Mouse (Mus musculus) MEL (cell line): ENCODE measurements at regions not wholly inside any gene's neighbourhood (a gene's known extent, or its start where the extent isn't known, plus 50 kb on each side); places are given as distances from the start of the nearest gene placed in this dataset.

Experiments
- DNase-seq: peaks from one replicate; pipeline ENCODE4 v3.0.0; 2011; ENCODE audit warnings: low read depth, low spot score
- H3K27ac ChIP-seq: 2 replicates; pipeline ENCODE4 v1.5.1; 2012; ENCODE audit warnings: low read depth, mild to moderate bottlenecking, control low read depth, low read length, moderate library complexity; ENCODE audit not compliant: control insufficient read depth
- H3K27me3 ChIP-seq, 2 experiments: fragments of 150-350 bp in 1 of 2; sonication (generic) in 1 of 2; 2 replicates each; pipeline ENCODE4 v1.6.1; 2012; ENCODE audit warnings: low read length in 2 of 2, mild to moderate bottlenecking in 2 of 2, improper control_type of control experiment in 1 of 2, moderate library complexity in 1 of 2; ENCODE audit not compliant: insufficient read depth in 2 of 2, control insufficient read depth in 1 of 2
- H3K36me3 ChIP-seq, 2 experiments: 2 replicates each; pipeline ENCODE4 v1.6.1; 2012 to 2014; ENCODE audit warnings: low read length in 2 of 2, improper control_type of control experiment in 1 of 2, inconsistent platforms in 1 of 2, mild to moderate bottlenecking in 1 of 2; ENCODE audit not compliant: insufficient read depth in 2 of 2, control insufficient read depth in 1 of 2
- H3K4me1 ChIP-seq, 2 experiments: fragments of 150-350 bp in 1 of 2; sonication (generic) in 1 of 2; 2 replicates each; pipeline ENCODE4 v1.6.1; 2012; ENCODE audit warnings: low read length in 2 of 2, improper control_type of control experiment in 1 of 2, mild to moderate bottlenecking in 1 of 2; ENCODE audit not compliant: insufficient read depth in 2 of 2, control insufficient read depth in 1 of 2
- H3K4me3 ChIP-seq, 2 experiments: fragments of 150-350 bp in 1 of 2; sonication (generic) in 1 of 2; 2 replicates each; pipeline ENCODE4 v1.5.1; 2012; ENCODE audit warnings: low read depth in 2 of 2, low read length in 2 of 2, mild to moderate bottlenecking in 2 of 2, moderate library complexity in 2 of 2, control low read depth in 1 of 2, improper control_type of control experiment in 1 of 2; ENCODE audit not compliant: control insufficient read depth in 1 of 2, insufficient read depth in 1 of 2
- H3K79me2 ChIP-seq: 2 replicates; pipeline ENCODE4 v1.6.1; 2012; ENCODE audit warnings: mild to moderate bottlenecking, low read length, moderate library complexity; ENCODE audit not compliant: control insufficient read depth, poor library complexity, insufficient read depth
- H3K9ac ChIP-seq: 2 replicates; pipeline ENCODE4 v1.6.1; 2012; ENCODE audit warnings: low read depth, mild to moderate bottlenecking, control low read depth, low read length, moderate library complexity; ENCODE audit not compliant: control insufficient read depth, poor library complexity, severe bottlenecking
- H3K9me3 ChIP-seq: fragments of 150-350 bp; sonication (generic); replicated peaks from 2 replicates; pipeline ENCODE4 v1.6.1; 2012; ENCODE audit warnings: mild to moderate bottlenecking, low read length, improper control_type of control experiment, moderate library complexity; ENCODE audit not compliant: insufficient read depth
- EP300 ChIP-seq, 2 experiments: IDR thresholded peaks; 2 replicates each; pipeline ENCODE4 v1.6.1; 2011; ENCODE audit warnings: improper control_type of control experiment in 2 of 2, low read length in 2 of 2, low read depth in 1 of 2, mild to moderate bottlenecking in 1 of 2
- HCFC1 ChIP-seq: IDR thresholded peaks from 2 replicates; pipeline ENCODE4 v1.6.1; 2012; ENCODE audit warnings: low read depth, mild to moderate bottlenecking, inconsistent platforms, low read length, improper control_type of control experiment, moderate library complexity
- JUND ChIP-seq: IDR thresholded peaks from 2 replicates; pipeline ENCODE4 v1.6.1; 2011; ENCODE audit warnings: low read depth, mild to moderate bottlenecking, improper control_type of control experiment, low read length
- MAFK ChIP-seq: IDR thresholded peaks from 2 replicates; pipeline ENCODE4 v1.6.1; 2011; ENCODE audit warnings: low read depth, mild to moderate bottlenecking, low read length, improper control_type of control experiment, borderline replicate concordance
- MAX ChIP-seq: IDR thresholded peaks from 2 replicates; pipeline ENCODE4 v1.6.1; 2011; ENCODE audit warnings: low read length, improper control_type of control experiment
- MEF2A ChIP-seq: IDR thresholded peaks from 2 replicates; pipeline ENCODE4 v1.6.1; 2014; ENCODE audit warnings: low read depth, mild to moderate bottlenecking, inconsistent platforms, low read length, improper control_type of control experiment; ENCODE audit not compliant: poor library complexity, insufficient replicate concordance, severe bottlenecking; ENCODE audit errors: extremely low read depth
- MXI1 ChIP-seq: IDR thresholded peaks from 2 replicates; pipeline ENCODE4 v1.6.1; 2011; ENCODE audit warnings: mild to moderate bottlenecking, low read depth, low read length, improper control_type of control experiment
- MYB ChIP-seq: IDR thresholded peaks from 2 replicates; pipeline ENCODE4 v1.6.1; 2011; ENCODE audit warnings: mild to moderate bottlenecking, low read depth, low read length, improper control_type of control experiment
- NELFE ChIP-seq: IDR thresholded peaks from 2 replicates; pipeline ENCODE4 v1.6.1; 2011; ENCODE audit warnings: low read depth, low read length, improper control_type of control experiment
- RCOR1 ChIP-seq: IDR thresholded peaks from 2 replicates; pipeline ENCODE4 v1.6.1; 2012; ENCODE audit warnings: low read depth, mild to moderate bottlenecking, inconsistent platforms, low read length, improper control_type of control experiment
- SIN3A ChIP-seq: IDR thresholded peaks from 2 replicates; pipeline ENCODE4 v1.6.1; 2012; ENCODE audit warnings: low read length, improper control_type of control experiment, inconsistent platforms
- TCF12 ChIP-seq: IDR thresholded peaks from 2 replicates; pipeline ENCODE4 v1.6.1; 2014; ENCODE audit warnings: low read depth, mild to moderate bottlenecking, inconsistent platforms, low read length, improper control_type of control experiment, moderate library complexity
- USF1 ChIP-seq: IDR thresholded peaks from 2 replicates; pipeline ENCODE4 v1.6.1; 2014; ENCODE audit warnings: low read depth, mild to moderate bottlenecking, inconsistent platforms, low read length, improper control_type of control experiment, moderate library complexity
- ZKSCAN1 ChIP-seq: IDR thresholded peaks from 2 replicates; pipeline ENCODE4 v1.6.1; 2012; ENCODE audit warnings: low read depth, mild to moderate bottlenecking, inconsistent platforms, low read length, improper control_type of control experiment, moderate library complexity
- ZNF384 ChIP-seq: IDR thresholded peaks from 2 replicates; pipeline ENCODE4 v1.6.1; 2012; ENCODE audit warnings: low read depth, mild to moderate bottlenecking, inconsistent platforms, low read length, improper control_type of control experiment

GRCm38 (mm10) chr3:39397677-39398076, 510.9 kb downstream of the Fat4 start:
- no peak overlapping the region for H3K4me3 ChIP-seq
- no peak for TF ChIP-seq JUND
- TF ChIP-seq RCOR1, result no peak
- no peak for TF ChIP-seq ZNF384
- TF ChIP-seq NELFE, result no peak
- TF ChIP-seq MEF2A, result no peak
- no peak for TF ChIP-seq TCF12
- TF ChIP-seq MAX, result no peak
- TF ChIP-seq MAFK, result no peak
- TF ChIP-seq ZKSCAN1, result no peak
- TF ChIP-seq, all 39 proteins: peak for 0
- Histone ChIP-seq H3K9ac (no peak overlapping the region), H3K9me3 (no peaks in the 10 kb centered on the region), H3K4me1 (no peaks in the 10 kb centered on the region), H3K27me3 (no peaks in the 10 kb centered on the region), H3K27ac (no peak overlapping the region), H3K36me3 (no peaks in the 10 kb centered on the region), H3K79me2 (no peaks in the 10 kb centered on the region)
- no peak for DNase-seq

DNA sequence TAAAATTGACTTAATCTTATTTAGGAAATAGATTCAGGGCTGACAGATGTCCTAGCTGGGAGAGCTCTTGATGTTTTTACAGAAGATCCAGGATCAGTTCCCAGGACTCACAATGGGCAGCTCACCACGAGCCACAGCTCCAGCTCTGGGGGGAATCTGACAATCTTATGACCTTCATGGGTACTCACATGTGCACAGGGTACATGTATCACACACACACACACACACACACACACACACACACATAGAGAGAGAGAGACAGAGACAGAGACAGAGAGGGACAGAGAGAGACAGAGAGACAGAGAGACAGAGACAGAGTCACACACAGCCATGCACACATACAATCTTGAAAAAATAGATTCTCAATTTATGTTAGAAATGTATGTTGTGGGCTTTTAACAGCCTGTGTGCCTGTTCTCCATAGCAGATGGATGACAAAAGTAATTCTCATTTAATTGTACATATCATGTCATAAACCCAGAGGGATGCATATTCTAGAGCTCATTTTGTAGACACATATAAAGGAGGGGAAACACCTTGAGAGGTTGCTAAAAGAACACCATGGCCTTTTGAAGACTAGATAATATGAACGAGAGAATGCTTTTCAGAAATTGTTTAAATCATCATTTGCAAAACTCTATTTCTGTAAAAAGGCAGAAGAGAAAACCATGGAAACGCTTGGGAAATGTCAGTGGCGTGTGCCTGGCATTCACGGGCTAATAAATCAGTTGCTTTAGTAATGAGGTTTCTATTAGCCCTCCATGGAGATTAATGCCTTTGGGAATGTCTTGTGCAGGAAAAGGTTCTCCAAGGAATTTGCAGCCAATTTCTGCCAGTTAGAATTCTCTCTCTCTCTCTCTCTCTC, 538.3 kb downstream of the Fat4 start:
- no peak overlapping the region for H3K27ac ChIP-seq
- no peaks in the 10 kb centered on the region for H3K9me3 ChIP-seq
- TF ChIP-seq MYB, result no peak
- no peak for TF ChIP-seq HCFC1
- no peak for TF ChIP-seq EP300 (IDR thresholded peaks at IDR 0.05; ENCODE audit: low read depth in 1 of 2, low read length in 2 of 2)
- TF ChIP-seq USF1, result no peak
- no peak for TF ChIP-seq MXI1
- no peak for TF ChIP-seq SIN3A
- TF ChIP-seq MAFK, result no peak

More for the DNA sequence above, 538.3 kb downstream of the Fat4 start:
- no peak for DNase-seq
- no peak overlapping the region for H3K9ac ChIP-seq
- H3K79me2 ChIP-seq, result no peaks in the 10 kb centered on the region
- no peak overlapping the region for H3K4me3 ChIP-seq
- H3K36me3 ChIP-seq, result no peaks in the 10 kb centered on the region
- H3K27me3 ChIP-seq, result no peaks in the 10 kb centered on the region
- H3K4me1 ChIP-seq, result no peaks in the 10 kb centered on the region
